8 mouse cellular contexts compared by ENCODE assay signal in the genomic region with DNA sequence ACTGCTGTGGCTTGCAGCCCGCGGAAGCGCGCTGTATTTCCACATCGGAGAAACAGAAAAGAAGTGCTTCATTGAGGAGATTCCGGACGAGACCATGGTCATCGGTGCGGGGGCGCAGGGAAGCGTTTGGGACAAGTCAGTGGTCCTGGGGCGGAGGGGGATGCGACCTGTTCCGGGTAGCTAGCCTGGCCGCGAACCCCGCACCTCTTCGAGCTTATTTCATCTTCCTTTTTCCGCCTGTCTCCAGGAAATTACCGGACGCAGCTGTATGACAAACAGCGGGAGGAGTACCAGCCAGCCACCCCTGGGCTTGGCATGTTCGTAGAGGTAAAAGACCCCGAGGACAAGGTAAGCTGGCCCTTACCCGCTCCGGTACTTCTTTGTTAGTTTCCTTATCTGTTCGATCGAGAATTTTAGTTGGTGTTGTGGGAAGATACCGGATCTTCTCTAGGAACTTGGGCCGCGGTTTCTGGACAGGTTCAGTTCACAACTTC. TPM values are rescaled to one million over a fixed set of nuclear protein-coding genes. Genes with fewer than 3 reads are reported as not detected.
A peak's percentile ranks its signal among the peaks of the same experiment; 100 is the strongest.
DNase-seq lines count a peak whose midpoint lies in the region; ATAC-seq and TF ChIP-seq lines count a peak whose summit lies in the region.

No protein-coding gene starts in this region.

- peak overlapping the region; percentile 99 for H3K4me3 ChIP-seq in gastrocnemius, adult 2 months
- peak overlapping the region; percentile 93 for H3K4me3 ChIP-seq in C2C12 (ENCODE audit: insufficient read depth, poor library complexity, severe bottlenecking)
- H3K4me3 ChIP-seq in forebrain, embryonic 11.5 days (ENCODE audit: low read depth, low read length), result peak overlapping the region; percentile 83
- H3K4me3 ChIP-seq in liver, embryonic 14.5 days (ENCODE audit: insufficient read depth in 1 of 2, low read depth in 2 of 2, low read length in 2 of 2), result peak overlapping the region; percentile 89 to 95

- H3K79me3 ChIP-seq in C2C12 (ENCODE audit: low read depth), result peaks cover 18% of the 10 kb centered on the region

- peak; percentile 34 for ATAC-seq in forebrain, embryonic 11.5 days (replicated peaks; ENCODE audit: low FRiP score)
- peak; percentile 53 for ATAC-seq in liver, embryonic 14.5 days (ENCODE audit: insufficient read depth)

- WGBS in forebrain, embryonic 11.5 days, result under 1% methylated on average over 31 of the region's 31 CpGs
- under 1% methylated on average over 31 of the region's 31 CpGs for WGBS in liver, embryonic 14.5 days (ENCODE audit: insufficient replicate concordance)

- H3K27me3 ChIP-seq in C2C12 (ENCODE audit: control insufficient read depth, insufficient read depth, insufficient read length), result no peaks in the 10 kb centered on the region
- H3K27me3 ChIP-seq in forebrain, embryonic 11.5 days (ENCODE audit: control insufficient read depth, insufficient read depth, low read length), result no peaks in the 10 kb centered on the region
- H3K27me3 ChIP-seq in liver, embryonic 14.5 days (ENCODE audit: control insufficient read depth, insufficient read depth, low read length), result no peaks in the 10 kb centered on the region; the same call in 1 of the 2 replicates

- H3K79me2 ChIP-seq in C2C12 (ENCODE audit: control insufficient read depth, insufficient read depth), result peaks cover 33% of the 10 kb centered on the region

- peak overlapping the region; percentile 89 for H3K9ac ChIP-seq in forebrain, embryonic 11.5 days (ENCODE audit: low read length)
- H3K9ac ChIP-seq in liver, embryonic 14.5 days (replicated peaks), result peak overlapping the region; percentile 95

- H3ac ChIP-seq in C2C12 (ENCODE audit: control insufficient read depth, insufficient read length, low read depth), result peak overlapping the region; percentile 80

- intact Hi-C loops in gastrocnemius, adult 2 months (cut with DNase I), result loop anchor here (2.0 kb wide), 1 partner anchor 22 kb away; a partner anchor contains a TSS
- intact Hi-C loops in gastrocnemius, postnatal 36 days (cut with DNase I), result no loop called here
- intact Hi-C loops in left cerebral cortex, postnatal 4 days (cut with DNase I), result no loop called here

- no peaks in the 10 kb centered on the region for H3K9me3 ChIP-seq in forebrain, embryonic 11.5 days (ENCODE audit: control insufficient read depth, low read length)
- no peaks in the 10 kb centered on the region for H3K9me3 ChIP-seq in liver, embryonic 14.5 days (ENCODE audit: control insufficient read depth, low read length)

- no peak for TF ChIP-seq EP300 in liver, embryonic 14.5 days (IDR thresholded peaks at IDR 0.05; ENCODE audit: low read depth)

- H3K27ac ChIP-seq in gastrocnemius, adult 2 months, result peak overlapping the region; percentile 90
- H3K27ac ChIP-seq in forebrain, embryonic 11.5 days (ENCODE audit: low read depth, low read length), result 0 out of 2 replicates have a peak overlapping the region, but pooled peaks have one; percentile 12
- H3K27ac ChIP-seq in liver, embryonic 14.5 days, result peak overlapping the region; percentile 27; the same call in 1 of the 2 replicates

- peak overlapping the region; percentile 87 for H3K4me2 ChIP-seq in forebrain, embryonic 11.5 days (ENCODE audit: low read depth, low read length, severe bottlenecking)
- H3K4me2 ChIP-seq in liver, embryonic 14.5 days (ENCODE audit: low read depth), result peak overlapping the region; percentile 60

- DNase-seq in gastrocnemius, adult 2 months, result no peak
- DNase-seq in gastrocnemius, adult 18-20 months (ENCODE audit: low spot score), result no peak
- DNase-seq in forebrain, embryonic 11.5 days (ENCODE audit: low spot score), result no peak
- no peak for DNase-seq in liver, embryonic 14.5 days (ENCODE audit: low read depth in 3 of 3, low spot score in 3 of 3)
- DNase-seq in embryo, embryonic 11 days, result no peak
- no peak for DNase-seq in gastrocnemius, postnatal 36 days
- no peak for DNase-seq in left cerebral cortex, postnatal 4 days

- H3K4me1 ChIP-seq in forebrain, embryonic 11.5 days (replicated peaks; ENCODE audit: control insufficient read depth, insufficient read depth, low read length), result peaks cover 6% of the 10 kb centered on the region; the same call in 1 of the 2 replicates
- H3K4me1 ChIP-seq in liver, embryonic 14.5 days (replicated peaks; ENCODE audit: control insufficient read depth in 2 of 2, insufficient read depth in 2 of 2, low read length in 1 of 2), result peaks cover 8 to 9% of the 10 kb centered on the region in 2 experiments; a peak in 3 of 4 replicates

- no peak for TF ChIP-seq CTCF in gastrocnemius, adult 2 months (IDR thresholded peaks at IDR 0.05)
- no peak for TF ChIP-seq CTCF in C2C12 (IDR thresholded peaks at IDR 0.05; ENCODE audit: control insufficient read depth, insufficient read depth, insufficient read length)
- TF ChIP-seq CTCF in liver, embryonic 14.5 days (IDR thresholded peaks at IDR 0.05; ENCODE audit: low read depth), result no peak

- peaks cover 41% of the 10 kb centered on the region for H3K36me3 ChIP-seq in C2C12 (ENCODE audit: control insufficient read depth, insufficient read depth)
- H3K36me3 ChIP-seq in forebrain, embryonic 11.5 days (ENCODE audit: control insufficient read depth, insufficient read depth, low read length), result peaks cover 13% of the 10 kb centered on the region
- H3K36me3 ChIP-seq in liver, embryonic 14.5 days (replicated peaks; ENCODE audit: control insufficient read depth, insufficient read depth, low read depth), result peaks cover 15% of the 10 kb centered on the region

TF ChIP-seq in C2C12, 6 proteins besides CTCF, POLR2A, EP300 and RAD21:
- TF ChIP-seq USF1 (IDR thresholded peaks at IDR 0.05; ENCODE audit: low read depth) (no peak), MAX (IDR thresholded peaks at IDR 0.05) (no peak), CEBPB (IDR thresholded peaks at IDR 0.05; ENCODE audit: low read depth) (no peak), MYOG (IDR thresholded peaks at IDR 0.05; ENCODE audit: control insufficient read depth, extremely low read depth, insufficient read length) (no peak), FOSL1 (IDR thresholded peaks at IDR 0.05; ENCODE audit: insufficient read depth, low read length, poor library complexity, severe bottlenecking) (no peak), MYOD1 (IDR thresholded peaks at IDR 0.05; ENCODE audit: control insufficient read depth, insufficient read length, low read depth) (no peak)
TF ChIP-seq in C2C12: peak in this region for 0.

RNA-seq across cellular contexts. Expression of a gene that starts 6.4 kb away (rescaled TPM):
- 1 to 10 TPM; 5.9 to 7.1 TPM for total RNA-seq in gastrocnemius, adult 2 months (2021)
- total RNA-seq in gastrocnemius, adult 18-20 months (2021), result 1 to 10 TPM; 4.7 to 6.8 TPM
- polyA plus RNA-seq in C2C12 (2012; fragmentation: generic; extraction: Trizol), result 16.1 TPM
- polyA plus RNA-seq in forebrain, embryonic 11.5 days (2014; fragmentation: Nextera tagmentation; extraction: Ambion mirVana), result 24.5 and 25.6 TPM in 2 replicates
- polyA plus RNA-seq in liver, embryonic 14.5 days (2012; rRNA removed), result 5.5 and 5.8 TPM in 2 replicates
- 1.8 and 1.9 TPM in 2 replicates for polyA plus RNA-seq in liver, embryonic 14.5 days (2014; fragmentation: Nextera tagmentation; extraction: Ambion mirVana)
- 1 to 10 TPM; 4.3 to 6.5 TPM for total RNA-seq in gastrocnemius, postnatal 36 days (2021)
- 10 to 100 TPM; 32.3 to 32.4 TPM for total RNA-seq in left cerebral cortex, postnatal 4 days (2021)

RNA-seq across cellular contexts. Expression of a gene that starts 19.8 kb away (rescaled TPM):
- 10 to 100 TPM; 53.3 to 77.0 TPM for total RNA-seq in gastrocnemius, adult 2 months (2021)
- total RNA-seq in gastrocnemius, adult 18-20 months (2021), result 10 to 100 TPM; 46.0 to 59.5 TPM
- polyA plus RNA-seq in C2C12 (2012; fragmentation: generic; extraction: Trizol), result 191 TPM
- polyA plus RNA-seq in forebrain, embryonic 11.5 days (2014; fragmentation: Nextera tagmentation; extraction: Ambion mirVana), result 51.4 and 56.5 TPM in 2 replicates
- polyA plus RNA-seq in liver, embryonic 14.5 days (2012; rRNA removed), result 36.9 and 58.3 TPM in 2 replicates
- 19.5 and 20.7 TPM in 2 replicates for polyA plus RNA-seq in liver, embryonic 14.5 days (2014; fragmentation: Nextera tagmentation; extraction: Ambion mirVana)
- total RNA-seq in gastrocnemius, postnatal 36 days (2021), result 10 to 100 TPM; 61.4 to 63.3 TPM
- 100 to 1,000 TPM; 109 to 111 TPM for total RNA-seq in left cerebral cortex, postnatal 4 days (2021)

RNA-seq across cellular contexts. Expression of a gene that starts 22.4 kb away (rescaled TPM):
- total RNA-seq in gastrocnemius, adult 2 months (2021), result 10 to 100 TPM; 14.4 to 16.6 TPM
- total RNA-seq in gastrocnemius, adult 18-20 months (2021), result 10 to 100 TPM in 1 of 2 experiments, 1 to 10 TPM in 1; 9.6 to 10.1 TPM
- 15.9 TPM for polyA plus RNA-seq in C2C12 (2012; fragmentation: generic; extraction: Trizol)
- 55.8 and 58.0 TPM in 2 replicates for polyA plus RNA-seq in forebrain, embryonic 11.5 days (2014; fragmentation: Nextera tagmentation; extraction: Ambion mirVana)
- polyA plus RNA-seq in liver, embryonic 14.5 days (2012; rRNA removed), result 18.3 and 20.9 TPM in 2 replicates
- 4.0 and 5.0 TPM in 2 replicates for polyA plus RNA-seq in liver, embryonic 14.5 days (2014; fragmentation: Nextera tagmentation; extraction: Ambion mirVana)
- 10 to 100 TPM in 1 of 2 experiments, 1 to 10 TPM in 1; 9.6 to 13.4 TPM for total RNA-seq in gastrocnemius, postnatal 36 days (2021)
- total RNA-seq in left cerebral cortex, postnatal 4 days (2021), result 10 to 100 TPM; 91.4 to 92.9 TPM

RNA-seq across cellular contexts. Expression of a gene that starts 29.5 kb away (rescaled TPM):
- 1 to 10 TPM; 9.7 to 9.9 TPM for total RNA-seq in gastrocnemius, adult 2 months (2021)
- total RNA-seq in gastrocnemius, adult 18-20 months (2021), result 1 to 10 TPM; 8.1 to 9.2 TPM
- polyA plus RNA-seq in C2C12 (2012; fragmentation: generic; extraction: Trizol), result 32.1 TPM
- 65.4 and 69.7 TPM in 2 replicates for polyA plus RNA-seq in forebrain, embryonic 11.5 days (2014; fragmentation: Nextera tagmentation; extraction: Ambion mirVana)
- 7.4 and 12.4 TPM in 2 replicates for polyA plus RNA-seq in liver, embryonic 14.5 days (2012; rRNA removed)
- polyA plus RNA-seq in liver, embryonic 14.5 days (2014; fragmentation: Nextera tagmentation; extraction: Ambion mirVana), result 13.4 and 13.5 TPM in 2 replicates
- 1 to 10 TPM; 8.2 TPM for total RNA-seq in gastrocnemius, postnatal 36 days (2021)
- total RNA-seq in left cerebral cortex, postnatal 4 days (2021), result 10 to 100 TPM; 60.3 to 62.0 TPM

RNA-seq across cellular contexts. Expression of a gene that starts 41.5 kb away (rescaled TPM):
- total RNA-seq in gastrocnemius, adult 2 months (2021), result 10 to 100 TPM; 20.9 to 26.9 TPM
- total RNA-seq in gastrocnemius, adult 18-20 months (2021), result 10 to 100 TPM; 23.1 to 23.7 TPM
- 15.2 TPM for polyA plus RNA-seq in C2C12 (2012; fragmentation: generic; extraction: Trizol)
- polyA plus RNA-seq in forebrain, embryonic 11.5 days (2014; fragmentation: Nextera tagmentation; extraction: Ambion mirVana), result 56.8 and 58.2 TPM in 2 replicates
- 9.8 and 19.3 TPM in 2 replicates for polyA plus RNA-seq in liver, embryonic 14.5 days (2012; rRNA removed)
- polyA plus RNA-seq in liver, embryonic 14.5 days (2014; fragmentation: Nextera tagmentation; extraction: Ambion mirVana), result 17.4 and 19.2 TPM in 2 replicates
- 10 to 100 TPM; 17.7 to 19.8 TPM for total RNA-seq in gastrocnemius, postnatal 36 days (2021)
- total RNA-seq in left cerebral cortex, postnatal 4 days (2021), result 10 to 100 TPM; 49.7 to 50.2 TPM

Comparison
In these comparisons a context has a peak if more than half of its experiments do, and no peak if none do; other contexts are left out.
1. H3K27ac ChIP-seq: peak in every context shown above with its lines; median percentile 90 in gastrocnemius, adult 2 months; 27 in liver, embryonic 14.5 days; 12 in forebrain, embryonic 11.5 days.
2. RNA of a gene that starts 6.4 kb away (total RNA-seq): 32.3 to 32.4 TPM in left cerebral cortex, postnatal 4 days; 5.9 to 7.1 TPM in gastrocnemius, adult 2 months, 4.7 to 6.8 TPM in gastrocnemius, adult 18-20 months and 4.3 to 6.5 TPM in gastrocnemius, postnatal 36 days; every median in the first group is over 4 times any median in the second.
3. RNA of a gene that starts 22.4 kb away (total RNA-seq): 91.4 to 92.9 TPM in left cerebral cortex, postnatal 4 days; 14.4 to 16.6 TPM in gastrocnemius, adult 2 months, 9.6 to 13.4 TPM in gastrocnemius, postnatal 36 days and 9.6 to 10.1 TPM in gastrocnemius, adult 18-20 months; every median in the first group is over 4 times any median in the second.
4. Peak in every context shown above with its lines, with median percentiles within 50 percentile points of each other: H3K4me3 ChIP-seq.